In the genomic region with DNA sequence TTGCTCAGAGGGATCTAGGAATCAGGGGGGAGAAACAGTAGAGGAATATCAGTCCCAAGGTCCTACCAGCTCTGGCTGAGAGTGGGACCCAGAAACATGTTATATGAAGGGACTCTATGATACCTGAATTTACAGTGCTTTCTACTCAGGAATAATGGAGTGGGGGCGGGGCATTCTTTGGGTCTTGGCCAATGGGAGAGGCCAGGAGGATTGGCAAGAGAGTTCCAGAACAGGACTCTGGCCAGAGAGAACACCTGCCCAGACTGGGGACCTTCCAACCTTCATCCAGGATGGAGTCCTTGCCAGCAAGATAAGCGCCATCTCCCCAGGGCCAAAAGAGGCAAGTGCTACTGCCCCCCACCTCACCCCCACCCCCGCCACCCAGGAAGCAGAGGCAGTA, we compare ENCODE assay signal across 14 mouse cellular contexts.
"Had no signal": no experiment of that assay in that cellular context is flagged by ENCODE, and none has a peak within 500 bp of the region (broad histone marks: within the 10 kb centered on the region; RNA-seq: fewer than 3 reads in every experiment).

No protein-coding gene starts in this region.

- DNase-seq: gastrocnemius, adult 2 months; gastrocnemius, postnatal 10 days; gastrocnemius, postnatal 25 days; heart, adult 11 months; heart, adult 2 months; heart, postnatal 14 days; heart, postnatal 36 days; kidney, adult 11 months; kidney, adult 2 months; kidney, adult 9 months; kidney, postnatal 14 days; kidney, postnatal 36 days; layer of hippocampus, adult 9-11 months; layer of hippocampus, postnatal 36 days had no signal
